Mouse (Mus musculus): ENCODE data around the gene Emp1. TPM values are rescaled to one million over a fixed set of nuclear protein-coding genes. Genes with fewer than 3 reads are reported as not detected.

The Emp1 gene
- polyA plus RNA-seq, 3 experiments from 2014 or later, result 7.0 to 16.4 (median 12.2) TPM

GRCm38 (mm10) chr6:135412649-135413048 is 50.3 kb downstream of the Emp1 start:
- ATAC-seq, result no peak

- peak; percentile 60 for ATAC-seq
Measured at GRCm38 (mm10) chr6:135417459-135417858, 55.1 kb downstream of the Emp1 start.

GRCm38 (mm10) chr6:135418223-135418824 is 56.0 kb downstream of the Emp1 start:
- ATAC-seq, result peak; percentile 78

- ATAC-seq, result no peak
Measured at GRCm38 (mm10) chr6:135428246-135428645, 65.9 kb downstream of the Emp1 start.

GRCm38 (mm10) chr6:135429268-135429909 is 67.0 kb downstream of the Emp1 start:
- no peak for ATAC-seq

GRCm38 (mm10) chr6:135430441-135430970 is 68.2 kb downstream of the Emp1 start:
- ATAC-seq, result no peak

Other genes starting within 250 kb of the Emp1 start
- gene Gprc5d, start 244.3 kb upstream of the Emp1 start, polyA plus RNA-seq (2017; shearing (Covaris generic)), result not detected
- 10 to 100 TPM; 21.9 to 30.2 (median 30.2) TPM for gene Fam234b, start 164.6 kb upstream of the Emp1 start, polyA plus RNA-seq (2017; shearing (Covaris generic))
- gene Hebp1, start 164.5 kb upstream of the Emp1 start, polyA plus RNA-seq (2017; shearing (Covaris generic)), result 1 to 10 TPM in 2 of 3 experiments, not detected in 1; 1.3 to 2.0 TPM
- gene Gsg1, start 108.2 kb upstream of the Emp1 start, polyA plus RNA-seq (2017; shearing (Covaris generic)), result not detected
- not detected for gene Pbp2, start 52.1 kb upstream of the Emp1 start, polyA plus RNA-seq (2017; shearing (Covaris generic))

Measured in inflammation-experienced regulatory T-cells, adult 6 months (primary cell).